Mouse (Mus musculus) heart, postnatal 0 days (tissue): ENCODE data around the gene Mxi1. TPM values are rescaled to one million over a fixed set of nuclear protein-coding genes. Genes with fewer than 3 reads are reported as not detected.

ENCODE experiments used
- ATAC-seq: fragments of 200-750 bp; cut with Nextera tagmentation; 2 replicates; pipeline ENCODE4 v1.8.0; 2017; ENCODE audit warnings: low read depth, moderate number of reproducible peaks, moderate library complexity; ENCODE audit not compliant: insufficient read depth
- DNase-seq: peaks from one replicate; pipeline ENCODE4 v3.0.0-alpha.2; 2016; ENCODE audit warnings: low spot score
- H3K27ac ChIP-seq: fragments of 300-500 bp; sonication (generic); 2 replicates; pipeline ENCODE4 v1.5.1; 2014; ENCODE audit warnings: low read depth, mild to moderate bottlenecking
- H3K27me3 ChIP-seq: fragments of 300-500 bp; sonication (generic); 2 replicates; pipeline ENCODE4 v1.6.1; 2014; ENCODE audit warnings: low read length, mixed read lengths; ENCODE audit not compliant: control insufficient read depth, insufficient read depth
- H3K36me3 ChIP-seq: fragments of 300-500 bp; sonication (generic); replicated peaks from 2 replicates; pipeline ENCODE4 v1.6.1; 2014; ENCODE audit warnings: low read length, mixed read lengths; ENCODE audit not compliant: control insufficient read depth, insufficient read depth
- H3K4me1 ChIP-seq: fragments of 300-500 bp; sonication (generic); 2 replicates; pipeline ENCODE4 v1.6.1; 2014; ENCODE audit warnings: antibody characterized with exemption; ENCODE audit not compliant: control insufficient read depth, insufficient read depth
- H3K4me2 ChIP-seq: fragments of 300-500 bp; sonication (generic); 2 replicates; pipeline ENCODE4 v1.6.1; 2014; ENCODE audit warnings: low read depth, mild to moderate bottlenecking, low read length, moderate library complexity
- H3K4me3 ChIP-seq: fragments of 300-500 bp; sonication (generic); 2 replicates; pipeline ENCODE4 v1.5.1; 2014; ENCODE audit warnings: low read depth, low read length
- H3K9ac ChIP-seq: fragments of 300-500 bp; sonication (generic); replicated peaks from 2 replicates; pipeline ENCODE4 v1.6.1; 2014; ENCODE audit warnings: low read depth, low read length, mixed read lengths
- H3K9me3 ChIP-seq: fragments of 300-500 bp; sonication (generic); replicated peaks from 2 replicates; pipeline ENCODE4 v1.6.1; 2016; ENCODE audit warnings: low read length; ENCODE audit not compliant: control insufficient read depth
- CTCF ChIP-seq: IDR thresholded peaks from 2 replicates; pipeline ENCODE4 v1.5.1; 2016; ENCODE audit warnings: antibody characterized with exemption, control low read depth, low read depth
- EP300 ChIP-seq: IDR thresholded peaks from 2 replicates; pipeline ENCODE4 v1.6.1; 2016; ENCODE audit warnings: antibody characterized with exemption, low read depth
- WGBS: fragments of 180-500 bp; shearing (Covaris S2); extraction: QIAGEN DNeasy Blood & Tissue Kit; methylation state at CpG from one replicate; pipeline ENCODE4 v1.1.7; 2014; 5-methylcytosine and 5-hydroxymethylcytosine counted together
- polyA plus RNA-seq: library from polyadenylated mRNA; unstranded; fragments of >200 nt; fragmentation: Nextera tagmentation; extraction: Ambion mirVana; gene quantifications from 2 replicates; pipeline ENCODE4 v1.2.1, GENCODE M21; 2015
- total RNA-seq: library from RNA; depleted of rRNA; stranded (reverse); fragments of >200 nt; gene quantifications from 2 replicates; pipeline ENCODE4 v1.2.3, GENCODE M21; 2014; ENCODE audit warnings: low replicate concordance; rRNA removed

Gene Mxi1
- total and polyA plus RNA-seq, 2 experiments from 2014 or later = 31.2 to 32.1 TPM

- Histone ChIP-seq H3K4me1 (peaks cover 11% of the 10 kb centered on the region), H3K36me3 (no peaks in the 10 kb centered on the region), H3K9ac (no peak overlapping the region), H3K27ac (no peak overlapping the region; the same call in 1 of the 2 replicates), H3K9me3 (no peaks in the 10 kb centered on the region), H3K4me2 (no peak overlapping the region), H3K4me3 (no peak overlapping the region), H3K27me3 (no peaks in the 10 kb centered on the region)
- TF ChIP-seq CTCF = peak; percentile 28; the same call in 1 of the 2 replicates
- no peak for TF ChIP-seq EP300
- ATAC-seq (no peak), DNase-seq (no peak)
- WGBS = 76% methylated on average over 18 of the region's 18 CpGs
Observed at GRCm38 (mm10) chr19:53422358-53423308, 112.3 kb downstream of the Mxi1 start.

- no peak for DNase-seq
- Histone ChIP-seq H3K27ac (peak overlapping the region; percentile 43; the same call in 1 of the 2 replicates), H3K9me3 (no peaks in the 10 kb centered on the region), H3K36me3 (no peaks in the 10 kb centered on the region), H3K4me2 (peak overlapping the region; percentile 42; the same call in 1 of the 2 replicates), H3K4me1 (peaks cover 14% of the 10 kb centered on the region), H3K9ac (no peak overlapping the region), H3K4me3 (peak overlapping the region; percentile 7; the same call in 1 of the 2 replicates), H3K27me3 (no peaks in the 10 kb centered on the region)
- WGBS = 24% methylated on average over 19 of the region's 19 CpGs
- no peak for ATAC-seq
- TF ChIP-seq EP300 (no peak), CTCF (no peak)
Observed at GRCm38 (mm10) chr19:53423341-53423753, 113.0 kb downstream of the Mxi1 start.

- Histone ChIP-seq H3K27me3 (no peaks in the 10 kb centered on the region), H3K4me1 (peaks cover 14% of the 10 kb centered on the region), H3K27ac (peak overlapping the region; percentile 66; the same call in 1 of the 2 replicates), H3K4me3 (peak overlapping the region; percentile 7; the same call in 1 of the 2 replicates), H3K36me3 (no peaks in the 10 kb centered on the region), H3K9me3 (no peaks in the 10 kb centered on the region), H3K4me2 (peak overlapping the region; percentile 42; the same call in 1 of the 2 replicates), H3K9ac (no peak overlapping the region)
- DNase-seq (no peak), ATAC-seq (no peak)
- 53% methylated on average over 17 of the region's 17 CpGs for WGBS
- TF ChIP-seq CTCF (no peak), EP300 (no peak)
Observed at GRCm38 (mm10) chr19:53423816-53424465, 113.6 kb downstream of the Mxi1 start.

- H3K4me3 ChIP-seq = peak overlapping the region; percentile 2; the same call in 1 of the 2 replicates
- no peaks in the 10 kb centered on the region for H3K27me3 ChIP-seq
- H3K4me2 ChIP-seq = peak overlapping the region; percentile 42
- H3K36me3 ChIP-seq = no peaks in the 10 kb centered on the region
- no peaks in the 10 kb centered on the region for H3K9me3 ChIP-seq
- no peak overlapping the region; the same call in 1 of the 2 replicates for H3K9ac ChIP-seq
- ATAC-seq = no peak
- TF ChIP-seq EP300 = peak; percentile 52; the same call in 1 of the 2 replicates
- no peak for TF ChIP-seq CTCF
- 33% methylated on average over 18 of the region's 18 CpGs for WGBS
- H3K4me1 ChIP-seq = peaks cover 14% of the 10 kb centered on the region
- peak overlapping the region; percentile 66; the same call in 1 of the 2 replicates for H3K27ac ChIP-seq
- DNase-seq = peak; percentile 39
Observed at GRCm38 (mm10) chr19:53424629-53425028, 114.3 kb downstream of the Mxi1 start.

Other genes with a start within 250 kb of the Mxi1 start
- 62.1 and 78.8 TPM in 2 replicates for gene Add3, start 170.1 kb upstream of the Mxi1 start, total RNA-seq
- 81.2 and 82.9 TPM in 2 replicates for gene Add3, start 170.1 kb upstream of the Mxi1 start, polyA plus RNA-seq
- not detected in 2 replicates for gene Gm10197, start 61.2 kb downstream of the Mxi1 start, total RNA-seq
- gene Gm10197, start 61.2 kb downstream of the Mxi1 start, polyA plus RNA-seq = not detected in 2 replicates
- gene Smndc1, start 80.1 kb downstream of the Mxi1 start, total RNA-seq = 6.8 and 9.0 TPM in 2 replicates
- gene Smndc1, start 80.1 kb downstream of the Mxi1 start, polyA plus RNA-seq = 25.0 and 32.0 TPM in 2 replicates
- 15.9 and 20.8 TPM in 2 replicates for gene Dusp5, start 218.6 kb downstream of the Mxi1 start, total RNA-seq
- 8.0 and 9.6 TPM in 2 replicates for gene Dusp5, start 218.6 kb downstream of the Mxi1 start, polyA plus RNA-seq